Mouse (Mus musculus) fat pad, adult 2 months (tissue): Measurements from ENCODE around the gene Aipl1.

Experiments
- DNase-seq: peaks from one replicate; pipeline ENCODE4 v3.0.0-alpha.2; 2011; ENCODE audit warnings: low read depth, low spot score; ENCODE audit errors: extremely low read depth

Gene Aipl1

DNA sequence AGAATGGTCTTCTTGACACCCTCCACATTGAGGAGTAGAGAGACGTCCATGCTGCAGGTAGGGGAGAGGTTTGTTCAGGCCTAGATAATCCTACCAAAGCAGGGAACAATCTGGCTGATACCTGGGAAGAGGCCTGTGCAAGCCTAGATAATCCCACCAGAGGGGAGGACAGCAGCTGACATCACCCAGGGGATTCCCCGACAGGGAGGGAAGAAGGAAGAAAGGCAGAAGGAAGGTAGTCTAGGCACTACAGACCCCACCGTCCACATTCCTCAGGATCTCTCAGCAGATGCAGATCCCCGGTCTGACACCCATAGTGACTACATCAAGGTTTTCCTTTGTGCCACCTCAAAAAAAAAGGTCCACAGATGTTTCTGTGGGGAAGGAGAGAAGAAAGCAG, at the start of gene Aipl1:
TSS of gene Aipl1 (minus strand) at position 101 of the 400 bp plus-strand sequence.
- DNase-seq, result no peak

DNA sequence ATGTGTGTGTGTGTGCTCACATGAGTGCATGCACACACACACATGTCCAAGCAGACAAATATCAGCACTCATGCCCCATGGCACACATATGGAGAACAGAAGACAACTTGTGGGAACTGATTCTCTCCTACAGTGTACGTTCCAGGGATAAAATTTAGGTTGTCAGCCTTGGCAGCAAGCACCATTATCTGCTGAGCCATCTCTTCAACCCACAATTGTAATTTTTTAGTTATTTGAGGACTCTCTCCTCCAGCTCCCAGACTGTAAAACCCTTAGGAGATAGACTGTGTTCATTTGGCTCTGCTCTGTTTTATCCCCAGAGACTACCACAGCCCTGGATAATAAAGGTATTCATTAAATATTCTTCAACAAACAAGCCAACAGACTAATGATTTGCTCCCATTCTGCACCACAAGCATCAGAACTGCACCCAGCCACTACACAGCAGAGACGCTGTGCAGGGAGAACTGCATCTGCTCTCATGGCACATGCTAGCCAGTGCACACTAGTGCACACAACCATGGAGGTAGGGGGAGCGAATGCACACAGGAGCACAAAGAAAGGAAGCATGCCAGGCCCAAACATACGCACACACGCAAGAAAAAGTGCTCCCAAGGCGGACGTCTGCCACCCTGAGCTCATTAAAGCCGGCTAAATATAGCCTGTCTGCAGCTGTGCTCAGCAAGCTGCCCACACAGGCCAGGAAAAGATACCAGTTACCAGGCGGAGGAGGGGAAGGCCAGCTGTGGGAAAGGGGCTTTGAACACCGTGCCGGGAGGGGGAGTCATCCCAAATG, 49.1 kb upstream of the Aipl1 start:
- DNase-seq, result no peak

DNA sequence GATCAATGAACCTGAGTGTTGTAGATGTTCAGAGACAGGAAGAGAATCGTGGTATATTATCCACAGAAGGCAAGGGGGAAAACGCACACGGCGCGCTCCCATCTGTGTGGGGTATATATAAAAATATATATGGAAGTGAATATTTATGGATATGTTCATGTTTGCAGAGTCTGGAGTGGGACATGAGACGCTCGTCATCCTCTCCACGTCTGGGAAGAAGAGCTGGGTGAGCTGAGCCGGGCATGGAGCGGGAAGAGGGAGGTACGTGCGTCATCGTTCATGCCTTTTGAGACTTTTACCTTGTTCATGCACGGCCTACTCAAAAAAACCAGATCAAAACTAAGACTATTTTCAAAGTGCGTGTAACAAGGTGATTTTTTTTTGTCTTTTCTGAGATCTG, 47.0 kb upstream of the Aipl1 start:
- no peak for DNase-seq

DNA sequence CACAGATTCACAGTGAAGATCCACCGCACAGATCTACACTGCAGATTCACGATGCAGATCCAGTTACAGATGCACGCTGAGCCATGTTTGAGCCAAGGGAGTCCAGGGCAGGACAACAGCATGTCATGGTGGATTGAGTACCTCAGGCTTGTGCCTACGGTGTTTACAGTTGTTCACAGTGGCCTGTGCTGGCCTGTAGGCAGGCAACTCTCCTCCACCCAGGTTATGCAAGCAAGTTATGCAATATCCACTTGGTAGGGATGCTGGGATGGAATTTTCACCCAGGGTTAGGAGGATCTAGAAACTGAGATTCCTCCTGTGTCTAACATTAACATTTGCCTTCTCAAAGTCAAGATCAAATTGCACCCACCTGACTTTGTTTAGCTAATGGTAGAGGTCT, 45.3 kb upstream of the Aipl1 start:
- DNase-seq, result no peak

DNA sequence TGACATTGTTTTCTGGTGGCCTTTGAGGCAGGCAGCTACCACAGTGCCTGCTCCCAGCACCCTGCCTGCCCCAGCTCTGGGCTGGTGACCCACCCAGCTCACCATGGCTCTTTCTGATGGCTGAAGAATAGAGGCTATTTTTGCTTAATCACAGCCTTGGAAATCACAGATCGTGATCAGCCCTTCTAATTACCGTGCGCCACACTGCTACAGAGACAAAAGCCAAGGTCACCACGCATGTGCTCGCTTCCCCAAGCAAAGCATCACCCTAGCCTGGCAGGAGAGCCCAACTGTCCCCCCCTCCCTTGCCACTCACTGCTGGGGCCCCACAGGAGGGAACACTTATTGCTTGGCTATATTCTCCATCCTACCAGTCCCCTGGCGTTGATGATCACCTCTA, 43.2 kb upstream of the Aipl1 start:
- DNase-seq, result no peak

DNA sequence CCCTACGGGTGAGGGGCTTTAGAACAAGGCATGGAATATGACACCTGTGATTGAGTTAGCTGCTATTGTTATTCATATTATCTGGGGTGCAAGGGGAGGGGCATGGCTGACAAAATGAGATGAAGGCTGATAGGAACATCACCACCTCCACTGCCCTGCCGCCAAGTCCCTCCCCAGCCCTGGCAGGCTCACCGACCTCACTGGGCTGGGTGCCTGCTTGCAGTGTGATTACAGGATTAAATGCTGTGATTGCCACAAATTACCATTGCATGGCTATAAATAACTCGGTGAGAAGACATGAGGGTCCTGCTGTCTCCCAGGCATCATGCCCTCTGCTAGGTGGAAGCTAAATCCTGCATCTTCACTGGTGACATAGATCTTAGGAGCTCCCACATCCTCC, 41.3 kb upstream of the Aipl1 start:
- DNase-seq, result no peak

DNA sequence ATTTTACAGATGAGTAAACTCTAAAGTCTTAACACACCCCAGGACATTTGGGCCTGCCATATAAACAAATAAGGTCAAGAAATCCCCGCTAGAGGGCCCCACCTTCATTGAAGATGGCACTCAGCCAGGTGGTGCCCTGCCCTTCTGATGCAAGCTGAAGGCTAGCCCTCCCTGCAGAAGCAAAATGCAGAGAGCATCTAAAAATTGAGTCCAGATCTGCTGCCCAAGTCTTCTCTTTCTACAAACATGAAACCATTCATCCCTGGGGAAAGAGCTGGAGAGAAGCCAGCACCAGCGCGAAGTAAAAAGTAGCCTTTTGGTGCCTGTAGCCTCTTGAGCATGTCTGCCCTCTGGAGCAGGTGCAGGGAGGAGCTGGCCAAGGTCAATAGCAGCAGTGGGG, 40.7 kb upstream of the Aipl1 start:
- DNase-seq, result no peak

DNA sequence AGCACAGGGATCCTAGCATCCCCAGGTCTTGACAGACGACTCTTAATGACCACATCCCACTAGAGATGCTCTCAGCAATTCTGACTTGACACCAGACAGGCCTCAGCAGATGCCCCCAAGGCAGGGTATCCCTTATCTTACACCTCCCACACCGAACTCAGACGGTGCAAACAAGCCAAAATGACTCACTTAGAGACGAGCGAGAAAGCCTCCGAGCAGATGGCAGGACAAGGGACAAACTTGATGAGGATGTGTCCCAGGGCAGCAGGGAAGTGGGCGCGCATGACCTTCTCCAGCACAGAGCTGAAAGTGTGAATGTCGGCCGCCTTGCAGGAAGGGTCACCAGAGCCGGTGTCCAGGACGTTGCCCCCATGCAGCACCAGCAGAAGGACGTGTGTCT, 36.9 kb upstream of the Aipl1 start:
- DNase-seq, result no peak

DNA sequence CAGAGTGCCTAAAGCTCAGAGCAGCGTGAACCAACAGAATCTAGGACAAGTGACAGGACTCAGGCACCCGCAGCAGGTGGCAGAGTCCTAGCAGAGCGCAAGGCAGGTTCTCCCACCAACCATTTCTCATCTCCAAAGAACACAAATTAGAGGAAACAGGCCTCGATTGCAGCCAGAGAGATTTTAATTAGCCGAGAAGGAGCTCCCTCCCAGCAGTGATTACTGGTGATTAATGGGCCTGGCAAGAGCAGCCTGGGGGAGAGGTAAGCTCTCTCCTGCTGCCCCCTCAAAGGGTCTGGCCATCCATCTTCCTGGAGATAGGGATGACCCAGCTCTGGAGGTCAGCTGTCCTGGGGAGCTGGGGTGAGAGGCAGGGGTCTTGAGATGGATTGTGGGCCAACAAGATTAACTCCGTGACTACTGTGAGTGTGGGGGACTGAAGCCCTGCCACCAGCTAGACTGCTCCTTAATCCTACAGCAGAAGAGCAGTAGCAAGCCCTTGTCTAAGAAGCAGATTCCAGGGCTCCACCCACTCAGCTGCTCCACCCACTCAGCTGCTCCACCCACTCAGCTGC, 35.1 kb upstream of the Aipl1 start:
- no peak for DNase-seq

DNA sequence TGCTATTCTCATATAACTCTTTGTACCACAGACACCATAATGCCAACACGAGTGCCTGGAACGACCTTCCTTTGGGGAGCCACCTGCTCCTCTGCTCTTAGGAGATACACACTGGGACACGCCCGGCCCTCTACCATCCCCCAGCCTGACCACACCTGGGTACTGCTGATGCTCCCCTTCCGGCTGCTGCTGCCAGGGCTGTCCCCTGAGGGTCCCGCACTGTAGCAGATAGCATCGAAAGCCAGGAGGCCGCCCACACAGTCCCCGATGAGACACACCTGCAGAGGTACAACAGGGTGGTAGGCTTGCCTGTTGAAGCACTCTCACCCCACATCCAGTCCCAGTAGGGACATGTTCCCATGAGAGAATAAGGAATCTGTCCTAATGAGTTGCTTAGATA, 33.4 kb upstream of the Aipl1 start:
- DNase-seq, result no peak

DNA sequence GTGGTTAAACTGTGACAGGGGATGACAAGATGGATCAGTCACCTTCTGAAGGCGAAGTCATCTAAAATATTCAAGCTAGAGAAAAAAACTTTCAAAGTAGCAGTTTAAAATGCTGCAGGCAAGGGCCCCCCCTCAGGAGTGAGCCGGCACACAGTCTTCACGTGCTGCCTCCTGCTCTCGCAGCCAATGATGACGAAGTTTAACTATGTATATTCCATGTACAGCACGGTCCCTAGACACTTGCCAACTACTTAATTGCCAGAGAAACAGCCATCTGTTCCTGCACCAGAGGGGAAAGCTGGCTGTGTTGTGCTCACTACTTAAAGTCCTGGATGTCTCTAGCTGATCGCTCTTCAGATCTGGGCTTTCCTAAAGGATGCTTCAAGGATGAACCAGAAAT, 30.7 kb upstream of the Aipl1 start:
- no peak for DNase-seq

DNA sequence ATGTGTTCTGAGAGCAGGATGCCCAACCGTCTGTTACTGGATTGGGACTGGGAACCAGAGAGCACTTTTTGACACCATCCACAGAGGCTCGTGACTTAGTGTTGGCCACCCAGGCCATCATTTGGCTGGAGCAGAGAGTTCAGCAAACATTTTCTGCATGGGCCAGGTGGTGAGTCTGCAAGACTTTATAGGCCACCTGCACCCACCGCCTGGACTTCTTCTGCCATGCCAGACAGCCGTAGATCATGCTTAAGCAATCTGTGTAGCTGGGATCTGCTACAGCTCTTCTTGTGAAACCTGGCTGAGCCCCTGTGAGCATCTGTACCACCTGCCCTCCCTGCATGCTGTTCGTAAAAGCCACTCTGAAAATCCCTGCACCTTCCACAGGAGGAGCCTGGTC, 30.0 kb upstream of the Aipl1 start:
- no peak for DNase-seq

DNA sequence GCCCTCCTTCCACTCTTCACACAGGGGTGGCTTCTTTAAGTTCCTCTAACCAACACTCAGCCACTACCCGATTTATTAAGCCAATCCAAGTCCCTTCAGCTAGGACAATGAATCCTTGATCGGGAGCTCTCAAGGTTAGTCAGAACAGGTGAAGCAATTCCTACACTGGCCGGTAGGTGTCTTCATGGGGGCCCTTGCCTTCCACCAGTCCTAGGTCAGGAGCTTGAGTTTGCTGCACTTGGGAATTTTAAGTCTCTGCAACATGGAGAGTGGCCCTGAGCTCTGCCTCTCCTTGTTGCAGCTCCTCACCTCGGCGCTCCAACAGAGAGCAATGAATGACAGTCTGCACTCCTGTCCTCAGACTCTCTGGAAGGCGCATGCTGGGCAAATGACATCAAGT, 29.0 kb upstream of the Aipl1 start:
- no peak for DNase-seq

DNA sequence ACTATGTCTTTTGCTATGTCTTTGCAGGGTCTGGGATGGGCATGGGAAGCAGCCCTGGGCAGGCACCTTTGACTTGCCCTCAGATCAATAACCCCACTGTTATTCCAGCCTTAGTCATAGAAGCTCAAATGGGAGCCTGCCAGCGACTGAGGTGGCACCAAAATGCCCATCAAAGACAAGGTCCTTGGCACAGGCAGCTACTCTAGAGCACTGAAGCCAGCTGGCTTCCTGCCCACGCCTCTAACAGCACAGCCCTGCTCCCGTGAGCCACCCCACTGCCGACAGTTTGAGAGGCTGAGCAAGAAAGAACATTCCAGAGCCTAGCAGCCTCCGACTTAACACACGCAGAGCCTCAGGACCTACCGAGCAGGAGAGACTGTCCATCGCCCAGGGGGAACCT, 27.8 kb upstream of the Aipl1 start:
- DNase-seq, result peak; percentile 54

DNA sequence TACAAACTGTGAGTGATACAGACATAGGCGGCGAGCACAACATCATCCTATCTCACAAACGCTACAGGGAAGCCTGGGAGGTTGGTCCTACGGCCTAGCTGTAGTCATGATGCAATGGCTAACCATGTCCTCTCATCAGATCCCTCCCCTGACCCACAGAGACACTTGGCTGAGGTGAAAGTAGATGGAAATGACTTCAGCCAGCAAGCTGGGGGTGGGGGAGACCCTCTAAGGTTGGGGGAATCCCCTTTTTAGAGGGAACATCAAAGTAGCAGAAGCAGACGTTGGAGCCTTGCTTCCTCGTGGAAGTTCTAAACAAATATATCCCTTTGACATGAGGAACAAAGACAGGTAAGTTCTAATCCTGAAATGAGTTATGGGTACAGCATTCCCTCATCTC, 27.1 kb upstream of the Aipl1 start:
- no peak for DNase-seq

DNA sequence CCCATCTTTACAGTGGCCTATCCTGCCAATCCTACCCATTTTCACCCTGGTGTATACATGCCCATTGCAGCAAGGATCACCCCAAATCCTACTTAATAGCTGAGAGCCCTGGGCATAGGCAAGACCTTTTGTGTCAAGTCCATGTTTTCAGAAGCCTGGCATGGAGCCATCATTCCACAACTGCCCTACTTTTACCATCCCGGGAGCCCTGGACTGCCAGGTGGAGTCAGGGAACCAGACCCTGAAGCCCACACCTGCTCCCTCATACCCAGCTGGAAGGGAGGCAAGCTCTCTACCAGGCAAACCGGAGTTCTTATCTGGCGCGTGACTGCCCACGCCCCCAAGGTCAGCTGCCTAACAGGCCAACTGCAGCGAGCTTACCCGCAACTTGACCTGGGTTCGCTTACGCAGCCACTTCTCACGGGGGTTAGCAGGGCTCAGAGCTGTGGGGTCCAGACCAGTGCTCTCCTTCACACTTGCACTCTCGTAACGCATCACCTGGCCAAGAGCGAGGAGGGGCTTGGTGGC, 23.8 kb upstream of the Aipl1 start:
- no peak for DNase-seq

DNA sequence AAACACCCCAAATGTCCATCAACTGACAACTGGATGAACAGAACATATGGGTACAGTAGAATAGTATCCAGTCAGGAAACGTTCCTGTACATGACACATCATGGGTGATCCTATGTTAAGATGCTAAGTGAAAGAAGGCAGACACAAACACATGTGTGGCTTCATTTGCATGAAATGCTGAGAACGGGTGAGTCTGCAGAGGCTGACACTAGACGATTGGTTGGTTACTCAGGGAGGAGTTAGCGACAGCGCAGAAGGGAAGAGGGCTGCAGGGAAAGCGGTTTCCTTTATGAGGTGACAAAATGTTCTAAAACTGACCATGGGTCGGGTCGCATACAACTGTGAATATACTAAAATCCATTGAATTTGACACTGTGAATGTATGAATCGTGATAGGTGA, 23.1 kb upstream of the Aipl1 start:
- DNase-seq, result no peak

DNA sequence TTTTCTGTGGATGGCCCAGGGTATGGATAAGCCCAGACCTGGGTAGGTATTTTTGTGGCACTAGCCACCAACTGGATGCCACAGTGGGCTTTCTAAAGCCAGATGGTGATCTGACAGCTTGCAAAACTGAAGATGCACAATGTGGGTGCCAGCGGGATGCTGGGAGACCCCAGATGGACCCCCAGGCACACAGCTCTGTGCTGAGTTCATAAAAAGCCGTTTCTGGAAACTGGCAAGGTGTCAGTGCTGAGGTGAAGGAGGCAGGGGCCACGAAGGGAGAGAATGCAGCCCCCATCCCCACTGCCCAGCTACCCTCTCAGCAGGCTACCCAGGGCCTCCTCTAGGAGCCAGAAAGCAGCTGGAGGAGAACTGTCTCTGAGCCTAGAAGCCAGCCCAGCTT, 19.9 kb upstream of the Aipl1 start:
- DNase-seq, result no peak

DNA sequence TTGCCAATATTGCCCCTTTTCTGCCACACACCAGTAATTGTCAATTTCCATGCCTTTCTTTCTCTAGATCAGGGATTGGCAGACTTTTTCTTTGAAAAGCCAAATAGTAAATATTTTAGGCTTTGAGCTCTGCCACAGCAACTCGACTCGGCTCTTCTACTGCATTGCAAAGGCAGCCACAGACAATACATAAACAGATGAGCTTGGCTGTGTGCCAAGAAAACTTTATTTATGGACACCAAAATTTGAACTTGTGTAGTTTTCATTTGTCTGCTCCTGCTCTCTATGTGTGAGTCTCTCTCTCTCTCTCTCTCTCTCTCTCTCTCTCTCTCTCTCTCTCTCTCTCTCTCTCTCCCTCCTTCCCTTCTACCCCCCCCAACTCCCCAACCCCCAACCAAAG, 17.9 kb upstream of the Aipl1 start:
- no peak for DNase-seq

DNA sequence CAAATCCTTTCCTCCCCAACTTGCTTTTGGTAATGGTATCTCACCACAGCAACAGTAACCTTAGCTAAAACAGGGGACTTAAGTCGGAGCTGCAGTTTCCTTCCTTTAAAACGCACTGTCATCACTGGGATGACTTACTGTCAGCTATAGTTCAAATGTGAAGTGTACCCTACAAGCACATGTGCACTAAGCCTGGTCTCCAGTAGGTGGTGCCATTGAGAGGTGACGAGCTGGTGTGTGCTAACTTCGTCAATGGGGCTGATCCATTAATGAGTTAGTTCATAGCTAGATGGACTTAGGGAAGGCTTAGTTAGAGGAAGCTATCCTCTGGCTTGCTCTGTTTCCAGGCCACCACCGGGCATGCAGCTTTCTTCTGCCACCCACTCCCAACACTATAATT, 15.3 kb upstream of the Aipl1 start:
- no peak for DNase-seq

DNA sequence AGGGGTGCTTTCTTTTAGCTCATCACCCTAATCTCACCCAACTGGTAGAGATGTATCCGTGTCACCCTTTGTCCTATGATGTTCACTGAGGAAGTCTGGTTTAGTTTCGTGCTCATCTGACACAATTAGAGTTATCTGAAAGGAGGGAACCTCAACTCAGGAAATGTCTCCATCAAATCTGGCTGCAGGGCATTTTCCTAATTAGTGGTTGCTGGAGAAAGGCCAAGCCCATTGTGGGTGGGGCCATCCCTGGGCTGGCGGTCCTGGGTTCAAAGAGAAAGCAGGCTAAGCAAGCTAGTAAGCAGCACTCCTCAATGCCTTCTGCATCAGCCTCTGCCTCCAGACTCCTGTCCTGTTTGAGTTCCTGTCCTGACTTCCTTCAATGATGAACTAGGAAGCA, 14.9 kb upstream of the Aipl1 start:
- no peak for DNase-seq

DNA sequence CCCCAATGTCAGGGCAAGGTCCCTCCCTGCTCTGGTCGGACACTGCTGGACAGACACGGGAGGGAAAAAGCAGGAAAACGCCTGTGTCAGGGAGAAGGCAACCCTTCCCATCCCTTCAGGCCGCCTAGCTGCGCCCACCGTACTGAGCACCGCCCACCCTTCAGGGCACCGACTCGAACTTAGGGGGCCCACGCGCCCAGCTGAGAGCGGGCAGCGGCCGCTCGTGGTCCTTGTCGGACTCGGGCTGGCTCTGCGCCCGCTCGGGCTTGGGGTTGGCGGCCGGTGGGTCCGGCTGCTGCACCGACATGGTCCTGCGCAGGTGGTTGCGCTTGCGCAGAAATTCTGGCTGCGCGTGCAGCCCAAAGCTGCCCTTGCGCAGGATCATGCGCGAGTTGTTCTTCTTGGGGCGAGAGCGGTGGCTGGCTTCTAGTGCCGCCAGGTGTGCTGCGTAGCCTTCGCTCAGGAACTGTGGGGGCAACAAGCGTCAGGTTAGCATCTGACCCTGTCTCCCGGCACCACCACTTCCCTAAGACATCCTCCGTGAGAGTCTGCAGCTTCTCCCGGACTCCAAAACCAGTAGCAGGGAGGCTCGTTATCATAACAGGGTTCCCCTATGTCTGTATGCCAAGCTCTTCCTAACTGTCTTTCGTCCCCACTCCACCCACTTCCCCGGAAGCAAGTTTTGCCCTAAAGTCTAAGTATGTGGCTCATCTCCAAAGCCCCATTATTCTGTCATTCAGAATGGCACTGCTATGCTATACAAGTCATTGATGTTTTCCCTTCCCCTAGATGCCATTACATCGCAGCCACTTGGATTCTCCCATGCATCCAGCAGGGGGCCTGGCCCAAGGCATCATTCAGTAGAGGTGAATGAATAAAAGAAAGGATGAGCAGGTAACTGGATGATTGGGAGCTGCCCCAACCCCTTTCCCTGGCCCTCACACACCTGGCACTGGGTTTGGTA, 13.9 kb upstream of the Aipl1 start:
- DNase-seq, result no peak
